Mouse (Mus musculus): Measurements from ENCODE around the gene Use1. TPM values are rescaled to one million over a fixed set of nuclear protein-coding genes. Genes with fewer than 3 reads are reported as not detected.
A peak's percentile ranks its signal among the peaks of the same experiment; 100 is the strongest.

The Use1 gene
- polyA plus RNA-seq, 1 experiment from 2014 or later = 74.3 TPM

DNA sequence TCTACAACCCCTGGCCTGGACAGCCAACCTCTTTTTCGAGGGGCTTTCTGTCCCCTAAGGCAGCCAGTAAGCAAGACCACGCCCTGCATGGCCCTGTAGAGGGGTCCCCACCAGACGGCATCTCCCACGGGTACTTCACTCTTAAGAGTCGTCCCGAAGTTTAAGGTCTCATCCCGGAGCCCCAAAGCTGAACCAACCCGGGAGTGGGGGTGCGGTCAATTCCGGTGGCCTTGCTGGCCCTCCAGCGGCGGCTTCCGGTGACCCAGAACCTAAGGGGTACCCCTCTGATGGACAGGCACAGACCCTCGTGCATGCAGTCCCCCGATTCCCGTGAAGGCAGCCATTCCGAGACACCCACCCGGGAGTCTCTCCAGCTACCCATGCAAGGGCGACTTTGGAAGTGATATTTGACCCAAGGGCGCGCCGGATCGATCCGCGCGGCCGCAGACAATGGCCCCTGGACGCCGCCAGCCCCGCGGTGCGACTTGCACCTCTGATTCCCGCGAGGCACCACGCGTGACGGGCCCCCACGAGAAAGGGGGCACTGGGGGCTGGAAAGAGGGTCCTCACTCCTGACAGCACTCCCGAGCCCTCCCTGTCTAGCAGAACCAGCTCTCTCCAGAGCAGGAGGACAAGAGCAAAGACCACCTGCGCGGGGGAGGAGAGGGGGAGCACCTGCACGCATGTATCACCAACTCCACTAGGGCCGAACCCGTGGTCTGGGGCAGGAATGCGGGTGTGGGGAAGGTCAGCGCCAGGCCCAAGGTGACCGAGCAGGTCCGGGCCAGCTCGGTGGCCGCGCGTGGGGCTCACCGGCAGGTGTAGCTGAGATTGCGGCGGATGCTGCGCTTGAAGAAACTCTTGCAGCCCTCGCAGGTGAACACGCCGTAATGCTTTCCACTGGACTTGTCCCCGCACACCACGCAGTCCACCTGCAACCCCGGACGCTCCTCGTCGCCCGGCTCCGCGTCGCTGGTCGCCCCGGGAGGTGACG is 13.8 kb downstream of the Use1 start:
- H3K36me3 ChIP-seq = peaks cover 38% of the 10 kb centered on the region
- H3K27me3 ChIP-seq (ENCODE audit: low read depth, poor library complexity, severe bottlenecking) = peaks cover 17% of the 10 kb centered on the region
- peaks cover 91% of the 10 kb centered on the region for H3K4me1 ChIP-seq
- H3K9me3 ChIP-seq (replicated peaks) = no peaks in the 10 kb centered on the region
- peak overlapping the region; percentile 99 for H3K27ac ChIP-seq (replicated peaks)
- peak overlapping the region; percentile 99 for H3K4me3 ChIP-seq
- DNase-seq (ENCODE audit: low spot score) = peak; percentile 45
- under 1% methylated on average over 72 of the region's 72 CpGs for WGBS

GRCm38 (mm10) chr8:71381421-71381970 is 14.8 kb downstream of the Use1 start, which contains the start of gene Nr2f6:
Gene Nr2f6, minus strand, starts transcription at chr8:71381960.
- peak within 1 kb of the TSS; percentile 99 for H3K4me3 ChIP-seq
- H3K4me1 ChIP-seq = peaks cover 87% of the 10 kb centered on the region
- DNase-seq (ENCODE audit: low spot score) = peak; percentile 82
- no peaks in the 10 kb centered on the region for H3K9me3 ChIP-seq (replicated peaks)
- H3K27me3 ChIP-seq (ENCODE audit: low read depth, poor library complexity, severe bottlenecking) = peaks cover 15% of the 10 kb centered on the region
- peak within 1 kb of the TSS; percentile 99 for H3K27ac ChIP-seq (replicated peaks)
- WGBS = under 1% methylated on average over 88 of the region's 89 CpGs
- peaks cover 28% of the 10 kb centered on the region for H3K36me3 ChIP-seq

DNA sequence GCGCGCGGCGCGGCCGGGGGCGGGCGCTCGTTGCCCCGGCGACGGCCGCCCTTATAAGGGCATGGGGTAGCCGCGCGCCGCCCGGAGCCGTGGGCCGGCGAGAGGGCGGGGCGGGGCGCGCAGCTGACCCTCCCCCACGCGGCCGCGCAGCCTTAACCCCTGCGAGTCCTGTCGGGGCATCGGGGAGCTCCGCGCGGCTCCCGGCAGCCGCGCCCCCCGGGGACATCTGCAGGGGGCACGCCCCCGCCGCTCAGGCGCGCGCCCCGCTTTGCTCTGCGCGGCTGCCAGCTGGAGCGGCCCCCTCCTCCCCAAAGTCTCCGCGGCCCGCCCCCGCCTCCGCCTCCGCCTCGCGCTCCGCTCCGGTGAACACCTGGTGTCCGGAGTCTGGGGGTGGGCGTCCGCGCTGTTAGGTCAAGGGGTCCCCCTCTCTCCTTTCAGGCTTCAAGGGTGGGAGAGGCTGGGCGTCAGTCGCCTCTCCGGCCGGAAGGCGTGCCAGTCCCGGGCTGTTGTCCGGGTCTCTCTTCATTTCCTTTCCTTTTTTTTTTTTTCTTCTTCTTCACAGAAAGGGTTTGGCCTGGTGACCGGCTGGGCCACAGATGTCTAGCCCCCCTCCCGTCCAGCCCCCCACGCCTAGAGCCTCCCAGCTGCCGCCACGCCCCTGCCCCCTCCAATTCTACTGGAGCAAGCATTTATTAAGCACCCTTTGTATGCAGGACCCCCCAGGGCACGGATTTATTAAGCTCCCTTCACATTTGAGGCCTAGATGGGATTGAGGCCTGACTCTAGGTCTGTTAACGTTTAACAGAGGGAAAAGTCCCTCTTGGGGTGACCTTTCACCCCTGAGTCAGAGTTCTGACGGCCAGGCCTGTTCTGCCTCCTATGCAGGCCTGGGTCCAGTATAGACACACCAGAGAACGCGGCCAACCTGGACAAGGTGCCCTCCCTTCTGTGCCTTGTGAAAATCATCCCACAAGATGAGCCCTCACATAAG is 15.6 kb downstream of the Use1 start:
- Histone ChIP-seq H3K36me3 (peaks cover 20% of the 10 kb centered on the region), H3K4me1 (peaks cover 80% of the 10 kb centered on the region), H3K27me3 (ENCODE audit: low read depth, poor library complexity, severe bottlenecking) (peaks cover 7% of the 10 kb centered on the region; the same call in 1 of the 2 replicates), H3K9me3 (replicated peaks) (no peaks in the 10 kb centered on the region), H3K27ac (replicated peaks) (peak overlapping the region; percentile 99), H3K4me3 (peak overlapping the region; percentile 99)
- WGBS = under 1% methylated on average over 80 of the region's 80 CpGs
- DNase-seq (ENCODE audit: low spot score) = peak; percentile 90

GRCm38 (mm10) chr8:71383396-71383795 is 16.7 kb downstream of the Use1 start:
- H3K4me3 ChIP-seq = peak overlapping the region; percentile 99
- peak; percentile 71 for DNase-seq (ENCODE audit: low spot score)
- H3K9me3 ChIP-seq (replicated peaks) = no peaks in the 10 kb centered on the region
- peaks cover 68% of the 10 kb centered on the region for H3K4me1 ChIP-seq
- peaks cover 9% of the 10 kb centered on the region for H3K36me3 ChIP-seq
- no peaks in the 10 kb centered on the region for H3K27me3 ChIP-seq (ENCODE audit: low read depth, poor library complexity, severe bottlenecking)
- WGBS = 2% methylated on average over 12 of the region's 12 CpGs
- peak overlapping the region; percentile 99 for H3K27ac ChIP-seq (replicated peaks)

DNA sequence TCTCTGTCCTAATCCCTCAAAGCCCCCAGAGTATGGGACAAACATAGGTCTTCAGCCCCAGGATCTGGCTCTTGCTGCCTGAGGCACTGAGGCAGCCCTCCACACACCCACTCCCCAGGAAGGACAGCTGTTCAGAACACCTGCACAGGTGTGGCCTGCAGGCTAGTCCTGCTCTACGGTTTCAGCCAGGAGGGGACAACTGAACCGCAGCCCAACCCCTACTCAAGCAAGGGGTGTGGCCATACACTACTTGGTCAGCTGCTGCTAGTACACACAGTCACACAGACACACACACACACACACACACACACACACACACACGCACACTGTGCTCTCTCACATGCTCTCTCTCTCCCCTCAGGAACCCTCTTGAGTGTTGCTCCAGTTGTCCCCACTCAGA is 17.2 kb downstream of the Use1 start:
- no peak for DNase-seq (ENCODE audit: low spot score)
- WGBS = 36% methylated on average over 3 of the region's 3 CpGs
- H3K27me3 ChIP-seq (ENCODE audit: low read depth, poor library complexity, severe bottlenecking) = no peaks in the 10 kb centered on the region
- no peaks in the 10 kb centered on the region for H3K9me3 ChIP-seq (replicated peaks)
- peak overlapping the region; percentile 99 for H3K27ac ChIP-seq (replicated peaks)
- H3K4me3 ChIP-seq = peak overlapping the region; percentile 99
- H3K4me1 ChIP-seq = peaks cover 64% of the 10 kb centered on the region
- H3K36me3 ChIP-seq = peaks cover 4% of the 10 kb centered on the region; the same call in 1 of the 2 replicates

DNA sequence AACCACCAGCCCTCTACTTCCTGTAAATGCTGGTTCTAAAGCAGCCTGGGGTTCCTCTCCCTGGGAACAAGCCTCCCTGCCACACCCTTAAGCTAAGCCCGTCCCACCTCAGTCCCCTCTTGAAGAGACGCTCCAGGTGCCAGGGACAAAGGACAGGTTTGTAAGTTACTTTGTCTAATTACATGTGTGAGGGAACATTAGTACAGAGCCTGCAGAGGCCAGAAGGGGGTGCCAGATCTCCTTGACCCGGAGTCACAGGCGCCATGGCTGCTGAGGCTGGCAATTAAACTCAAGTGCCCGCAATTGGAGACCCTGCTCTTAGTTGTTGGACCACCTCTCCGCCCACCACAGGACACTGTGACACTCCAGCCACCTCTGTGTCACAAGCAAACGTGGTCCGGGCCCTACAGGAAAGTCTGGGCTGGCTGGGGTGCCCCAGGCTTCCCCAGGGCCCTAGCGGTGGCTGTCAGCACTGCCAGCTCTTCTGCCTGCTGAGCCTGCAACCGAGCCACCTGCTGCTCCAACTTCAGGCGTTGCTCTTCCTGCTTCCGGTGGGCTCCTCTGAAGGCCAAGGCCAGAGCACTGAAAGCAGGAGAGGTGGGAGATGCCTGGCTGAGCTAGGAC is 18.7 kb downstream of the Use1 start:
- Histone ChIP-seq H3K4me1 (peaks cover 49% of the 10 kb centered on the region), H3K27ac (replicated peaks) (peak overlapping the region; percentile 99), H3K36me3 (no peaks in the 10 kb centered on the region), H3K9me3 (replicated peaks) (no peaks in the 10 kb centered on the region), H3K27me3 (ENCODE audit: low read depth, poor library complexity, severe bottlenecking) (no peaks in the 10 kb centered on the region), H3K4me3 (peak overlapping the region; percentile 14; the same call in 1 of the 2 replicates)
- DNase-seq (ENCODE audit: low spot score) = no peak
- 71% methylated on average over 12 of the region's 12 CpGs for WGBS

- H3K36me3 ChIP-seq = no peaks in the 10 kb centered on the region
- DNase-seq (ENCODE audit: low spot score) = no peak
- WGBS = 81% methylated on average over 1 of the region's 1 CpGs
- no peaks in the 10 kb centered on the region for H3K9me3 ChIP-seq (replicated peaks)
- no peaks in the 10 kb centered on the region for H3K27me3 ChIP-seq (ENCODE audit: low read depth, poor library complexity, severe bottlenecking)
- H3K4me1 ChIP-seq = peaks cover 38% of the 10 kb centered on the region
- H3K4me3 ChIP-seq = no peak overlapping the region
- H3K27ac ChIP-seq (replicated peaks) = no peak overlapping the region
Measured at GRCm38 (mm10) chr8:71388267-71388666, 21.6 kb downstream of the Use1 start.

DNA sequence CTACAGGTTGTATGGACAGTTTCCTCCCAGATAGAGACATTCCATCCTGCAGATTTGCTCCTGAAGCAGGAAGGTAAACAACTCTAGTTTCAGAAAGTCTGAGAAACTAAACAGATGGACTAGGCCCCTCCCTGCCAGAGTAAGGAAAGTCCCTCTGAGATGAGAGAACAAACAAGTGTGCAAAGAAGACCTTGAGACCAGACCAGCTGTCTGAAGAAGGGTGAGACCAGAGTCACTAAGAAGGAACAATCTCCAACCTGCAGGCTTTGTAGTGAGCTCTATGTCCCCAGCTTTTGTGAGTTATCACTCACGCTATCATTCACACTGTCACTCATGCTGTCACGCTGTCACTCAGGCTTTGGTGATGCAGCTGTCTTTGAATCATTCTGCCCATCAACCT is 25.0 kb downstream of the Use1 start:
- WGBS = 94% methylated on average over 2 of the region's 2 CpGs
- Histone ChIP-seq H3K36me3 (no peaks in the 10 kb centered on the region), H3K9me3 (replicated peaks) (no peaks in the 10 kb centered on the region), H3K4me1 (peaks cover 29% of the 10 kb centered on the region), H3K4me3 (no peak overlapping the region), H3K27ac (replicated peaks) (no peak overlapping the region), H3K27me3 (ENCODE audit: low read depth, poor library complexity, severe bottlenecking) (no peaks in the 10 kb centered on the region)
- no peak for DNase-seq (ENCODE audit: low spot score)

DNA sequence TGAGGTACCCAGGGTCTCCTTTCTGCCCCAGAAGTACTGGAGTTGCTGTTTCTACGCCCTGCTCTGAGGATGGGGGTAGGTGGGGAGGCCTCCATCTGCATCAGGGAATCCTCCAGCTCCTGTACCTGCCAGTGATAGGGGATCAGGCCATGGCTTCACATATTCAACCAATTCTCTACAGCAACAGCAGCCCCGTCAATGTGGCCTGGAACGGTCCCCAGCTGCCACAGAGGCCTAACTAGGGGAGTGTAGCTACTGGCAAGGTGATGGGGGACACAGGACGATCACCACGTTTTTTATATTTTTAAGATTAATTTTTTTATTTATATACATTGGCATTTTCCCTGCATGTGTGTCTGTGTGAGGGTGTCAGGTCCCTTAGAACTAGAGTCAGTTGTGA is 25.7 kb downstream of the Use1 start:
- Histone ChIP-seq H3K27ac (replicated peaks) (no peak overlapping the region), H3K9me3 (replicated peaks) (no peaks in the 10 kb centered on the region), H3K4me1 (peaks cover 32% of the 10 kb centered on the region), H3K27me3 (ENCODE audit: low read depth, poor library complexity, severe bottlenecking) (no peaks in the 10 kb centered on the region), H3K36me3 (no peaks in the 10 kb centered on the region), H3K4me3 (no peak overlapping the region)
- WGBS = 79% methylated on average over 5 of the region's 5 CpGs
- DNase-seq (ENCODE audit: low spot score) = no peak

DNA sequence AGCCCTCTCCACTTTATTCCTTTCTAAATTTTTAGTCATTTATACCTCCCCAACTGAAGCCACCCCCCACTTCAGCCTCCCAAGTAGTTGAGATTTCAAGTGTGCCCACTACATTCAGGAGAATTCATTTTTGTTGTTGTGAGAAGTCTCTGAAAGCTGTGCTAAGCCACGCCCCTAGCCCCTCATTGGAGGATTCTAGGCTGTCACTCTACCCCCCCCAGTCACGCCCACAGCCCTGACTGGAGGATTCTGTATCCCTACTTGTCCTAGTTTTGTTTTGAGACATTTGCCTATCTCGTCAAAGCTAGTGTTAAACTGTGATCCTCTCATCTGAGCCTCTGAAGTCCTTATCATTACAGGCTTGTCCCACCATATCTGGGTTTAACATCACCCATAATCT is 26.2 kb downstream of the Use1 start:
- no peaks in the 10 kb centered on the region for H3K27me3 ChIP-seq (ENCODE audit: low read depth, poor library complexity, severe bottlenecking)
- H3K4me1 ChIP-seq = peaks cover 37% of the 10 kb centered on the region
- H3K4me3 ChIP-seq = peak overlapping the region; percentile 26
- H3K27ac ChIP-seq (replicated peaks) = no peak overlapping the region; the same call in 1 of the 2 replicates
- 19% methylated on average over 3 of the region's 3 CpGs for WGBS
- no peaks in the 10 kb centered on the region for H3K9me3 ChIP-seq (replicated peaks)
- peak; percentile 56 for DNase-seq (ENCODE audit: low spot score)
- H3K36me3 ChIP-seq = no peaks in the 10 kb centered on the region

DNA sequence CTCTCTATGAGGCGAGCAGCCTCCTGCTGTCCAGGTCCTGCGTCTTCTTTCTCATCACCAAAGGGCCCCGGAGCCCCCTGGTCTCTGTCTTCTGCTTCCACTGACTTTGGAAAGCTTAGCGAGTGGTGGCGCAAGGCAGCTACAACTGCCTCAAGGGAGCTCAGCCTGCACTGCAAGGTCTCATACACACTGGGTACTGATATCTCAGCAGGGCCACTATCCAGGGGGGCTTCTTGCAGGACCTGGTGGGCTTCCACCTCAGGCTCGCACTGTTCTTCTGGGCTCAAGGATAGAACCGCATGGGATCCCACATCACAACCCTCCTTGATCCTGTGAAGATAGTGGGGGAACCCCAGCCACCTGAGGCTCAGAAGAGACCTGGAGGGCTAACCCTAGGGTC is 27.8 kb downstream of the Use1 start:
- Histone ChIP-seq H3K27me3 (ENCODE audit: low read depth, poor library complexity, severe bottlenecking) (no peaks in the 10 kb centered on the region), H3K4me1 (peaks cover 38% of the 10 kb centered on the region), H3K36me3 (peaks cover 14% of the 10 kb centered on the region), H3K4me3 (no peak overlapping the region), H3K27ac (replicated peaks) (peak overlapping the region; percentile 38; the same call in 1 of the 2 replicates), H3K9me3 (replicated peaks) (no peaks in the 10 kb centered on the region)
- DNase-seq (ENCODE audit: low spot score) = no peak
- 82% methylated on average over 7 of the region's 7 CpGs for WGBS

DNA sequence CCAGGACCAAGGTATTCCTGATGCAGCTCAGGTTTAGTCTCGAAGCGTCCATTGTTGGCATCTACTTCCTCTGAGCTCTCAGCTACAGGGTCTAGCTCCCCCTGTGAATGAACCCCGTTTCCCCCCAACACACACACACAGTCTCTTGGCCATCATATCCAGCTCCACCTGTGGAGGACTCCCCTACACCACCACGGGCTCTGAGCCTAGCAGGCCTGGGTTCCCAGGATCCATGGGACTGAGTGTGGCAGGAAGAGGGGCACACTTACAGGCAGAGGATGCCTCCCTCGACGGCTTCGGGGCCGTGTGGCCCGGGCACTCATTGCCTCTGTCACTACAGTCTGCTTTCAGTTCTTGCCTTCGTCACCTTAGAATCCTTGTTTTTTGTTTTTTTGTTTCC is 28.4 kb downstream of the Use1 start:
- 83% methylated on average over 10 of the region's 10 CpGs for whole genome bisulfite sequencing
- Histone ChIP-seq H3K4me1 (peaks cover 38% of the 10 kb centered on the region), H3K36me3 (peaks cover 19% of the 10 kb centered on the region), H3K27ac (replicated peaks) (peak overlapping the region; percentile 57; the same call in 1 of the 2 replicates), H3K4me3 (peak overlapping the region; percentile 23; the same call in 1 of the 2 replicates), H3K9me3 (replicated peaks) (no peaks in the 10 kb centered on the region), H3K27me3 (ENCODE audit: low read depth, poor library complexity, severe bottlenecking) (no peaks in the 10 kb centered on the region)
- DNase-seq (ENCODE audit: low spot score) = no peak
